Mouse (Mus musculus): Measurements from ENCODE around the gene Rec8. TPM values are rescaled to one million over a fixed set of nuclear protein-coding genes. Genes with fewer than 3 reads are reported as not detected.

Gene Rec8
- total and polyA plus RNA-seq, 2 experiments from 2014 or later = 12.2 to 12.8 TPM

DNA sequence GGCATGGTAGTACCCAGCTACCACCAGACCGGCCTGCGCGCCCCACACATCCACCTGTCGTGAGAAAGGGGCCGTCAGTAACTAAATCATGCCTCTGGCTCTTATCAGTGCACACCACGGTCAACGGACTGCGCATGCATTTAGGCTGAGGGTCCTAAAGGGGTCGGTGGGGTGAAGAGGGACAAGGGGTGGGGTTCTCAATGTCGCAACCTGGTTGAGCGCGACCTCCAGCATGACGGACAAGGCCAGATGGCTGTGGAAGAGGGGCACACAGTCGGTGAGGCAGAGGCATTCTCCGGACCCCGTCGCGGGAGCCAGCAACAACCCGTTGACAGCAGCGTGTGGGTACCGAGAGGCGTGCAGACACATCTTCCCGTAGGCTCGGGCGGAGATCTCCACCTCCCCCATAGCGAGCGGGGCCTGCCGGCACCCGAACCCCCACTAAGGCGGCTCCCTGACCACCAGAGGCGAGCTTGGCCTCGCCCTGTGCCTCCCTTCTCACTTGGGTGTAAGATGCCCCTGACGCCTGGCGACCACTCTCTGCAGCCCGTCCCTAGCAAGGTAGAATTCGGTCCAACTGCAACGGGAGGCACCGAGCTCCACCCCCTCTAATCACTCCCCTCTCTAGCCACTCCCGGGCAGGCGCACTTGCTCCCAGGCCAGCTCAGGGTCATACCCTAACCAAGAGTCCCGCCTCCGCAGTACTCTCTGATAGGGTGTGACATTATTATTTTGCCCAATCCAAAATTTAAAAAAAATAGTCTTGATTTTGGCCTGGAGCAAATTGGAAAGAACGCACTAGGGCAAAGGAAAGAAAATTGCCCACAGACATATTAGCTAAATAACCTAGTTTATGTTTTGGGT, 32.9 kb upstream of the Rec8 start, which contains the start of gene Emc9:
TSS of gene Emc9 (minus strand) at position 601 of the 864 bp plus-strand sequence.
- DNase-seq (ENCODE audit: low spot score) (peak; percentile 69), ATAC-seq (peak; percentile 80)
- Histone ChIP-seq H3K4me2 (ENCODE audit: low read depth, low read length) (peak within 1 kb of the TSS; percentile 79), H3K27ac (peak within 1 kb of the TSS; percentile 79), H3K9ac (replicated peaks; ENCODE audit: low read length) (peak within 1 kb of the TSS; percentile 71), H3K4me1 (ENCODE audit: insufficient read depth, low read length) (0 out of 2 replicates have a peak, but pooled peaks cover 9% of the 10 kb centered on the region), H3K27me3 (ENCODE audit: insufficient read depth, low read length) (no peaks in the 10 kb centered on the region), H3K36me3 (ENCODE audit: insufficient read depth, low read length) (peaks cover 9% of the 10 kb centered on the region; the same call in 1 of the 2 replicates), H3K4me3 (ENCODE audit: low read length) (peak within 1 kb of the TSS; percentile 54), H3K9me3 (ENCODE audit: low read length) (no peaks in the 10 kb centered on the region)
- TF ChIP-seq CTCF (IDR thresholded peaks at IDR 0.05; ENCODE audit: low read depth) = no peak; the same call in 1 of the 2 replicates
- 4% methylated on average over 42 of the region's 43 CpGs for WGBS

DNA sequence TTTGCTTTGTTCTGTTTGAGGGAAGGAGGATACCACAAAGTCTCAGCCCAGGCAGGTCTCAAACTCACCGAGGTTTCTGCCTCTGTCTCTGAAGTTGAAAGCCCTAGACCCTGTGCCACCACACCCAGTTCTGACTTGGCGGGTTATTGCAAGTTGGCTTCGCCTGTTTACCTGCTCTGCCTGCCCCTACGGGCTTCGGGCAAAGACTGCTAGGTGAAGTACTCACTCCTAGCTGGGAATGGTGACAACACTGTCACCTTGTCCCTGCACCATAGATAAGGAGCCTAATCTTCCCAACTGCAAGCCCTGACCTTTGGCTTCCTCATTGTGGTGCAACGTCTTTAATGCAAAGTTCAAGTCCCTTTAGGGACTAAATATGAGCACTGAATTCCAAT, 32.3 kb upstream of the Rec8 start:
- no peak for TF ChIP-seq CTCF (IDR thresholded peaks at IDR 0.05; ENCODE audit: low read depth)
- ATAC-seq = no peak

DNA sequence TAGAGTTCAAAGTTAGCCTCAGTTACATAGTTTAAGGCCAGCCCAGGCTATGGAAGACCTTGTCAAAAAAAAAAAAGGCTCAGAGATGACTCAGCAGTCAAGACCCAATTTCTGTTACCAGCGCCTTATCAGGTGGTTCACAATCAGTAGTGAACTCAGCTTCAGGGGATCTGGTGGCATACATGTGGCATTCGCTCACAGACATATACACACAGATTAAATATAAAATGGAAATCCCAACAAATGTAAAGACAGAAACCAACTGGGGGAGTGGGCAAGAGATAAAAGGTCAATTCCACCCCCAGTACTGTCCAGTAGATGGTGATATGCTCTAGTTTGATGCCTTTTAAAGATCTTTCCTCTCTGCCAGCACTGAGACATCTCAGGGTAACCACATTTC, 31.7 kb upstream of the Rec8 start:
- Histone ChIP-seq H3K27ac (no peak overlapping the region), H3K9ac (replicated peaks; ENCODE audit: low read length) (no peak overlapping the region), H3K4me3 (ENCODE audit: low read length) (no peak overlapping the region), H3K4me1 (ENCODE audit: insufficient read depth, low read length) (0 out of 2 replicates have a peak, but pooled peaks cover 13% of the 10 kb centered on the region), H3K9me3 (ENCODE audit: low read length) (no peaks in the 10 kb centered on the region), H3K4me2 (ENCODE audit: low read depth, low read length) (no peak overlapping the region), H3K36me3 (ENCODE audit: insufficient read depth, low read length) (peaks cover 9% of the 10 kb centered on the region; the same call in 1 of the 2 replicates), H3K27me3 (ENCODE audit: insufficient read depth, low read length) (no peaks in the 10 kb centered on the region)
- WGBS = 95% methylated on average over 2 of the region's 2 CpGs
- TF ChIP-seq CTCF (IDR thresholded peaks at IDR 0.05; ENCODE audit: low read depth) = no peak; the same call in 1 of the 2 replicates
- ATAC-seq = no peak
- no peak for DNase-seq (ENCODE audit: low spot score)

More for the DNA sequence above, 32.3 kb upstream of the Rec8 start:
- no peak for DNase-seq (ENCODE audit: low spot score)
- Histone ChIP-seq H3K9ac (replicated peaks; ENCODE audit: low read length) (no peak overlapping the region), H3K36me3 (ENCODE audit: insufficient read depth, low read length) (peaks cover 9% of the 10 kb centered on the region; the same call in 1 of the 2 replicates), H3K9me3 (ENCODE audit: low read length) (no peaks in the 10 kb centered on the region), H3K4me3 (ENCODE audit: low read length) (peak overlapping the region; percentile 54), H3K27ac (peak overlapping the region; percentile 79; the same call in 1 of the 2 replicates), H3K27me3 (ENCODE audit: insufficient read depth, low read length) (no peaks in the 10 kb centered on the region), H3K4me1 (ENCODE audit: insufficient read depth, low read length) (0 out of 2 replicates have a peak, but pooled peaks cover 13% of the 10 kb centered on the region), H3K4me2 (ENCODE audit: low read depth, low read length) (peak overlapping the region; percentile 79)
- 60% methylated on average over 6 of the region's 6 CpGs for WGBS

DNA sequence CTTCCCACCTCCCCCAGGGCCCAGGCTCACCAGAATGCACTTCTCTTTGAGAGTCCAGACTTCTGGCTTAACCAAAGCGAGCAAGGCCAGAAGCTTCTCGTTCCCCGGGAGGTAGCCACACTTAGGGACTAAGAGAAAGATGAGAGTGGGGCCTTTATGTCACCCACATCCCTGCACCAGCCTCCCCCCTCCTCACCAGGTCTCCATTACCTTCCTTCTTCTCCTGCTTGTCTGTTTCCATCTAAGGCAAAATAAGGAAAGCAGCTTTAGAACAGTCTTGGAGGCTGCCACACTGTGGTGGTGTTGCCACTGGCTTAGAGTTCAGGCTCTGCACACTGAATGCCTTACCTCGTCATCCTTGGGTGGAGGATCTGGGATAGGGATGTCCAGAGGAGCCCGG, 28.6 kb upstream of the Rec8 start:
- TF ChIP-seq CTCF (IDR thresholded peaks at IDR 0.05; ENCODE audit: low read depth) = no peak
- 88% methylated on average over 5 of the region's 5 CpGs for WGBS
- no peak overlapping the region for H3K4me2 ChIP-seq (ENCODE audit: low read depth, low read length)
- H3K4me3 ChIP-seq (ENCODE audit: low read length) = no peak overlapping the region
- H3K9ac ChIP-seq (replicated peaks; ENCODE audit: low read length) = no peak overlapping the region
- no peaks in the 10 kb centered on the region for H3K9me3 ChIP-seq (ENCODE audit: low read length)
- DNase-seq (ENCODE audit: low spot score) (no peak), ATAC-seq (no peak)
- peaks cover 28% of the 10 kb centered on the region for H3K4me1 ChIP-seq (ENCODE audit: insufficient read depth, low read length)
- H3K36me3 ChIP-seq (ENCODE audit: insufficient read depth, low read length) = peaks cover 1% of the 10 kb centered on the region; the same call in 1 of the 2 replicates
- no peaks in the 10 kb centered on the region for H3K27me3 ChIP-seq (ENCODE audit: insufficient read depth, low read length)
- H3K27ac ChIP-seq = no peak overlapping the region

DNA sequence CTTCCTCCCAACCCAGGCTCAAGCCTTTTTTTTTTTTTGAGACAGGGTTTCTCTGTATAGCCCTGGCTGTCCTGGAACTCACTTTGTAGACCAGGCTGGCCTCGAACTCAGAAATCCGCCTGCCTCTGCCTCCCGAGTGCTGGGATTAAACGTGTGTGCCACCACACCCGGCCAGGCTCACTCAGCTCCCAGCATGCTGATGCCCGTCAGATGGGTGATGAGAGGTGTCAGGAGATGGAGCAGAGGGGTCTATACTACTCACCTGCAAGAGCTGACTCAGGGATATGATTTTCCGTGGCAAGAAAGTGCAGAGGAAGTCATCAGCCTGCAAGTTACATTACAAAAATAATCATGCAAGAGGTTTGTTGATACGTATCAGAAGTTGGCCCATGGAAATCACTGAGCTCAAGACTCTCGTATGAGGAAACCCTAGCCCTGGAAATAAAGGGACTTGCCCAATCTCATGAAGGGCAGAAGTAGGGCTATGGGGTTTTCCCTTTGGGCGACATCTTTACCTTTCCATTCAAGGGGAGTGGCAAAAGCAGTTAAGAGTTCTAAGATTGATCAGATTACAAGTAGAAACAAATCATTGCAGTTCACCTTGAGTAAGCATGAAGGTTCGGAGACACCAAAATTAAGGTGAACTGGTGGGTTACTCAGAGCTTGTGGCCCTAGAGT, 27.9 kb upstream of the Rec8 start:
- 89% methylated on average over 11 of the region's 11 CpGs for WGBS
- H3K9ac ChIP-seq (replicated peaks; ENCODE audit: low read length) = peak overlapping the region; percentile 72
- no peak for TF ChIP-seq CTCF (IDR thresholded peaks at IDR 0.05; ENCODE audit: low read depth)

DNA sequence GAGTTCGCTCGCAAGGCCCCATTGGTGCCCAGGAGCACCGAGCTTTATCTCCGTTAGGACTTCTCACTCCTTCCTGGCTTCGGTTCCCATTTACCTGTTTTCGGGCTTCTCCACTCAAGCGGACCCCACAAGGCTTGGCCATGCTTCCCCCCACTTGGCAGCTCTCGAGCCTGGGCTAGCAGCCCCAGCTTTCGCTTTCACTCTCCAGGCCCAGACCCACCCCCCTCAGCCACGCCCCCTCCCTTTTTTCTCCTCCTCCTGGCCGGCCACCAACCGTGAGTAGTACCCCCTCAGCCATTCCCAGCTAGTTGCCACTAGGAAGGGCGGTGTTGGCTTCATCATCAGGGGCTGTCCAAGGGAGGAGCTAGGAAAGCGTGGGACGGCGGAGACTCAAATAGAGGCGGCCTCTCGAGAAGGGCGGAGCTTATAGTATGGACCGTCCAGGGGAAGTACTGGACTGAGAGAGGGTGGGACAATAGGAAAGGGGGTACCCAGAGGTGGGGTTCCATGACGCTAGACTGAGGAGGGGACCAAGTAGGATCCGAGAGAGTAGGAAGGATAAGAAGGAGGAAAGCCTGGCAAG, 27.0 kb upstream of the Rec8 start, which contains the start of gene Psme2:
TSS of gene Psme2 (minus strand) at position 366 of the 583 bp plus-strand sequence.
- peaks cover 20% of the 10 kb centered on the region for H3K4me1 ChIP-seq (ENCODE audit: insufficient read depth, low read length)
- H3K27me3 ChIP-seq (ENCODE audit: insufficient read depth, low read length) = no peaks in the 10 kb centered on the region
- DNase-seq (ENCODE audit: low spot score) (peak; percentile 97), ATAC-seq (peak; percentile 96)
- H3K9ac ChIP-seq (replicated peaks; ENCODE audit: low read length) = peak within 1 kb of the TSS; percentile 72
- peak within 1 kb of the TSS; percentile 90 for H3K4me2 ChIP-seq (ENCODE audit: low read depth, low read length)
- peak within 1 kb of the TSS; percentile 79 for H3K4me3 ChIP-seq (ENCODE audit: low read length)
- WGBS = under 1% methylated on average over 21 of the region's 22 CpGs
- peak within 1 kb of the TSS; percentile 96 for H3K27ac ChIP-seq
- H3K9me3 ChIP-seq (ENCODE audit: low read length) = no peaks in the 10 kb centered on the region
- H3K36me3 ChIP-seq (ENCODE audit: insufficient read depth, low read length) = peaks cover 17% of the 10 kb centered on the region
- no peak for TF ChIP-seq CTCF (IDR thresholded peaks at IDR 0.05; ENCODE audit: low read depth)

More for the DNA sequence above, 27.9 kb upstream of the Rec8 start:
- no peaks in the 10 kb centered on the region for H3K27me3 ChIP-seq (ENCODE audit: insufficient read depth, low read length)
- DNase-seq (ENCODE audit: low spot score) = no peak
- H3K4me1 ChIP-seq (ENCODE audit: insufficient read depth, low read length) = peaks cover 24% of the 10 kb centered on the region
- peak overlapping the region; percentile 90 for H3K4me2 ChIP-seq (ENCODE audit: low read depth, low read length)
- H3K36me3 ChIP-seq (ENCODE audit: insufficient read depth, low read length) = peaks cover 8% of the 10 kb centered on the region
- ATAC-seq = no peak
- peak overlapping the region; percentile 79 for H3K4me3 ChIP-seq (ENCODE audit: low read length)
- peak overlapping the region; percentile 96; the same call in 1 of the 2 replicates for H3K27ac ChIP-seq
- H3K9me3 ChIP-seq (ENCODE audit: low read length) = no peaks in the 10 kb centered on the region
